Mouse (Mus musculus) C2C12 (cell line): ENCODE data around the gene Ramac. TPM values are rescaled to one million over a fixed set of nuclear protein-coding genes. Genes with fewer than 3 reads are reported as not detected.

Experiments
- H3K27me3 ChIP-seq: one replicate; pipeline ENCODE4 v1.6.1; 2011; ENCODE audit not compliant: control insufficient read depth, insufficient read depth, insufficient read length
- H3K36me3 ChIP-seq: one replicate; pipeline ENCODE4 v1.6.1; 2011; ENCODE audit not compliant: control insufficient read depth, insufficient read depth
- H3K4me3 ChIP-seq: one replicate; pipeline ENCODE4 v1.5.1; 2011; ENCODE audit warnings: mild to moderate bottlenecking, control low read depth; ENCODE audit not compliant: poor library complexity, insufficient read depth, severe bottlenecking
- H3K79me2 ChIP-seq: one replicate; pipeline ENCODE4 v1.6.1; 2011; ENCODE audit not compliant: control insufficient read depth, insufficient read depth
- H3K79me3 ChIP-seq: one replicate; pipeline ENCODE4 v1.6.1; 2011; ENCODE audit warnings: low read depth, control low read depth
- H3ac ChIP-seq: one replicate; pipeline ENCODE3; 2011; ENCODE audit warnings: low read depth; ENCODE audit not compliant: control insufficient read depth, insufficient read length
- CEBPB ChIP-seq: IDR thresholded peaks from one replicate; pipeline ENCODE4 v1.6.1; 2011; ENCODE audit warnings: low read depth, mild to moderate bottlenecking, control low read depth, moderate library complexity
- CTCF ChIP-seq: IDR thresholded peaks from one replicate; pipeline ENCODE4 v1.5.1; 2011; ENCODE audit not compliant: control insufficient read depth, insufficient read depth, insufficient read length
- FOSL1 ChIP-seq: IDR thresholded peaks from one replicate; pipeline ENCODE4 v1.8.0; 2011; ENCODE audit warnings: mild to moderate bottlenecking, low read length; ENCODE audit not compliant: poor library complexity, insufficient read depth, severe bottlenecking
- MAX ChIP-seq: IDR thresholded peaks from one replicate; pipeline ENCODE4 v1.6.1; 2011; ENCODE audit warnings: mild to moderate bottlenecking, control low read depth
- MYOD1 ChIP-seq: IDR thresholded peaks from one replicate; pipeline ENCODE4 v1.6.1; 2011; ENCODE audit warnings: low read depth; ENCODE audit not compliant: control insufficient read depth, insufficient read length
- MYOG ChIP-seq: IDR thresholded peaks from one replicate; pipeline ENCODE4 v1.6.1; 2011; ENCODE audit not compliant: control insufficient read depth, insufficient read length; ENCODE audit errors: extremely low read depth
- USF1 ChIP-seq: IDR thresholded peaks from one replicate; pipeline ENCODE4 v1.6.1; 2011; ENCODE audit warnings: low read depth, mild to moderate bottlenecking, control low read depth, moderate library complexity
- polyA plus RNA-seq: library from polyadenylated mRNA; unstranded; fragments of >200 nt; fragmentation: generic; extraction: Trizol; gene quantifications from one replicate; pipeline ENCODE4 v1.2.1, GENCODE M21; 2012; ENCODE audit warnings: missing spikeins

Gene Ramac
- polyA plus RNA-seq, 1 experiment: 14.8 TPM

GRCm38 (mm10) chr7:81725986-81726727, 36.6 kb upstream of the Ramac start:
- no peaks in the 10 kb centered on the region for H3K79me3 ChIP-seq
- no peak overlapping the region for H3ac ChIP-seq
- H3K36me3 ChIP-seq: no peaks in the 10 kb centered on the region
- peaks cover 2% of the 10 kb centered on the region for H3K27me3 ChIP-seq
- no peak for TF ChIP-seq MAX
- no peak for TF ChIP-seq MYOD1
- TF ChIP-seq CTCF: no peak
- no peak for TF ChIP-seq CEBPB
- no peak for TF ChIP-seq MYOG
- no peak for TF ChIP-seq FOSL1
- TF ChIP-seq USF1: no peak
- no peak overlapping the region for H3K4me3 ChIP-seq
- no peaks in the 10 kb centered on the region for H3K79me2 ChIP-seq

- no peak overlapping the region for H3ac ChIP-seq
- H3K27me3 ChIP-seq: no peaks in the 10 kb centered on the region
- H3K79me3 ChIP-seq: no peaks in the 10 kb centered on the region
- TF ChIP-seq CEBPB: no peak
- TF ChIP-seq MYOD1: no peak
- no peak for TF ChIP-seq MYOG
- TF ChIP-seq FOSL1: no peak
- no peak for TF ChIP-seq CTCF
- TF ChIP-seq USF1: no peak
- TF ChIP-seq MAX: no peak
- H3K79me2 ChIP-seq: no peaks in the 10 kb centered on the region
- H3K36me3 ChIP-seq: no peaks in the 10 kb centered on the region
- H3K4me3 ChIP-seq: no peak overlapping the region
Measured at GRCm38 (mm10) chr7:81726728-81727005, 36.1 kb upstream of the Ramac start.

- no peak for TF ChIP-seq CEBPB
- TF ChIP-seq CTCF: no peak
- Histone ChIP-seq H3K79me3 (no peaks in the 10 kb centered on the region), H3ac (no peak overlapping the region), H3K79me2 (no peaks in the 10 kb centered on the region), H3K4me3 (no peak overlapping the region), H3K36me3 (no peaks in the 10 kb centered on the region), H3K27me3 (peaks cover 3% of the 10 kb centered on the region)
Measured at GRCm38 (mm10) chr7:81727716-81728115, 35.0 kb upstream of the Ramac start.

GRCm38 (mm10) chr7:81729787-81730186, 32.9 kb upstream of the Ramac start:
- Histone ChIP-seq H3K79me2 (no peaks in the 10 kb centered on the region), H3K27me3 (peaks cover 4% of the 10 kb centered on the region), H3ac (no peak overlapping the region), H3K4me3 (no peak overlapping the region), H3K36me3 (no peaks in the 10 kb centered on the region), H3K79me3 (no peaks in the 10 kb centered on the region)
- TF ChIP-seq CTCF: no peak
- no peak for TF ChIP-seq CEBPB
- TF ChIP-seq MYOD1: no peak
- TF ChIP-seq MYOG: no peak

- H3ac ChIP-seq: no peak overlapping the region
- H3K27me3 ChIP-seq: peaks cover 4% of the 10 kb centered on the region
- TF ChIP-seq USF1: no peak
- TF ChIP-seq CEBPB: no peak
- no peak for TF ChIP-seq CTCF
- TF ChIP-seq MAX: no peak
- no peak for TF ChIP-seq MYOD1
- TF ChIP-seq FOSL1: no peak
- no peaks in the 10 kb centered on the region for H3K36me3 ChIP-seq
- H3K79me3 ChIP-seq: no peaks in the 10 kb centered on the region
- no peaks in the 10 kb centered on the region for H3K79me2 ChIP-seq
- H3K4me3 ChIP-seq: no peak overlapping the region
Measured at GRCm38 (mm10) chr7:81731181-81731651, 31.5 kb upstream of the Ramac start.

GRCm38 (mm10) chr7:81732183-81733089, 30.3 kb upstream of the Ramac start:
- TF ChIP-seq FOSL1 (no peak), MYOG (no peak), CEBPB (no peak), CTCF (no peak), MAX (no peak), USF1 (no peak), MYOD1 (no peak)

More at GRCm38 (mm10) chr7:81732183-81733089, 30.3 kb upstream of the Ramac start:
- H3K4me3 ChIP-seq: no peak overlapping the region
- H3K27me3 ChIP-seq: peaks cover 4% of the 10 kb centered on the region
- H3K79me3 ChIP-seq: no peaks in the 10 kb centered on the region
- no peaks in the 10 kb centered on the region for H3K36me3 ChIP-seq
- H3ac ChIP-seq: no peak overlapping the region
- no peaks in the 10 kb centered on the region for H3K79me2 ChIP-seq
